Comparison of ENCODE assay signal across 30 mouse cellular contexts in genomic region chr11:115826487-115826886, GRCm38 (mm10). TPM values are rescaled to one million over a fixed set of nuclear protein-coding genes. Genes with fewer than 3 reads are reported as not detected.
A peak's percentile ranks its signal among the peaks of the same experiment; 100 is the strongest.
DNase-seq lines count a peak whose midpoint lies in the region; ATAC-seq and TF ChIP-seq lines count a peak whose summit lies in the region.
"Had no signal": no experiment of that assay in that cellular context is flagged by ENCODE, and none has a peak within 500 bp of the region (broad histone marks: within the 10 kb centered on the region; RNA-seq: fewer than 3 reads in every experiment).

No protein-coding gene starts in this region.

- H3K4me2 ChIP-seq in lung, embryonic 14.5 days = peak overlapping the region; percentile 11; the same call in 1 of the 2 replicates
- peak overlapping the region; percentile 91 for H3K4me2 ChIP-seq in intestine, embryonic 15.5 days (replicated peaks)
- H3K4me2 ChIP-seq in stomach, postnatal 0 days (replicated peaks; ENCODE audit: low read depth) = peak overlapping the region; percentile 81; the same call in 1 of the 2 replicates
- H3K4me2 ChIP-seq: hindbrain, embryonic 12.5 days; kidney, embryonic 15.5 days; liver, embryonic 13.5 days; midbrain, embryonic 15.5 days; neural tube, embryonic 15.5 days had no signal

- intact Hi-C loops in left cerebral cortex, postnatal 10 days (cut with DNase I) = no loop called here

- TF ChIP-seq CTCF in lung, embryonic 14.5 days (IDR thresholded peaks at IDR 0.05; ENCODE audit: low read depth) = no peak
- TF ChIP-seq CTCF in ES-Bruce4 (IDR thresholded peaks at IDR 0.05; ENCODE audit: low read depth, low read length) = no peak
- no peak for TF ChIP-seq CTCF in stomach, postnatal 0 days (IDR thresholded peaks at IDR 0.05; ENCODE audit: low read depth)

- DNase-seq in lung, embryonic 14.5 days = no peak
- DNase-seq in lung, adult 18-20 months = no peak
- DNase-seq in stomach, postnatal 0 days (ENCODE audit: low spot score) = no peak
- no peak for DNase-seq in left cerebral cortex, postnatal 10 days (ENCODE audit: extremely low spot score in 1 of 2, low spot score in 2 of 2)
- no peak for DNase-seq in layer of hippocampus, adult 9-11 months
- DNase-seq: adrenal gland, postnatal 25 days; cerebellum, adult 18-20 months; cerebellum, postnatal 25 days; gastrocnemius, postnatal 14 days; heart, postnatal 36 days; kidney, adult 18-20 months; kidney, postnatal 36 days; left cerebral cortex, postnatal 4 days; liver, embryonic 13.5 days; lung, postnatal 14 days; retina, postnatal 1 day; right cerebral cortex, postnatal 14 days; thymus, adult 2 months; thymus, postnatal 36 days had no signal

- peaks cover 12% of the 10 kb centered on the region; the same call in 1 of the 2 replicates for H3K4me1 ChIP-seq in lung, embryonic 14.5 days (ENCODE audit: insufficient read depth)
- H3K4me1 ChIP-seq in ES-Bruce4 (ENCODE audit: control insufficient read depth, insufficient read depth, low read length) = peaks cover 9% of the 10 kb centered on the region
- H3K4me1 ChIP-seq in intestine, embryonic 15.5 days (replicated peaks) = peaks cover 38% of the 10 kb centered on the region
- peaks cover 10% of the 10 kb centered on the region for H3K4me1 ChIP-seq in stomach, postnatal 0 days (replicated peaks; ENCODE audit: control insufficient read depth, insufficient read depth)

- 48% methylated on average over 5 of the region's 5 CpGs for WGBS in lung, embryonic 14.5 days
- WGBS in intestine, embryonic 15.5 days = 58% methylated on average over 5 of the region's 5 CpGs
- WGBS in stomach, postnatal 0 days = 63% methylated on average over 5 of the region's 5 CpGs

- peaks cover 7% of the 10 kb centered on the region; the same call in 1 of the 2 replicates for H3K27me3 ChIP-seq in lung, embryonic 14.5 days (ENCODE audit: insufficient read depth, low read length)
- no peaks in the 10 kb centered on the region for H3K27me3 ChIP-seq in ES-Bruce4 (ENCODE audit: control insufficient read depth, insufficient read depth, low read length, poor library complexity, severe bottlenecking)
- no peaks in the 10 kb centered on the region for H3K27me3 ChIP-seq in intestine, embryonic 15.5 days (replicated peaks)
- H3K27me3 ChIP-seq in stomach, postnatal 0 days (ENCODE audit: control insufficient read depth, insufficient read depth, low read length) = no peaks in the 10 kb centered on the region
- H3K27me3 ChIP-seq: liver, embryonic 13.5 days had no signal

- no peak overlapping the region for H3K4me3 ChIP-seq in lung, embryonic 14.5 days (ENCODE audit: low read depth, low read length)
- no peak overlapping the region for H3K4me3 ChIP-seq in ES-Bruce4 (ENCODE audit: low read depth, low read length)
- 0 out of 2 replicates have a peak overlapping the region, but pooled peaks have one; percentile 4 for H3K4me3 ChIP-seq in intestine, embryonic 15.5 days (replicated peaks)
- H3K4me3 ChIP-seq in stomach, postnatal 0 days (ENCODE audit: low read depth, low read length) = no peak overlapping the region
- H3K4me3 ChIP-seq: hindbrain, embryonic 12.5 days; kidney, embryonic 15.5 days; layer of hippocampus, adult 2 months; liver, embryonic 13.5 days; midbrain, embryonic 10.5 days; midbrain, embryonic 15.5 days; neural tube, embryonic 15.5 days had no signal

- no peak overlapping the region for H3K27ac ChIP-seq in lung, embryonic 14.5 days (ENCODE audit: low read depth)
- peak overlapping the region; percentile 15; the same call in 1 of the 2 replicates for H3K27ac ChIP-seq in ES-Bruce4 (ENCODE audit: insufficient read depth, low read length)
- H3K27ac ChIP-seq in intestine, embryonic 15.5 days = no peak overlapping the region
- no peak overlapping the region; the same call in 1 of the 2 replicates for H3K27ac ChIP-seq in stomach, postnatal 0 days (replicated peaks)
- H3K27ac ChIP-seq: hindbrain, embryonic 12.5 days; hindbrain, postnatal 0 days; kidney, embryonic 15.5 days; layer of hippocampus, adult 2 months; liver, embryonic 13.5 days; midbrain, embryonic 10.5 days; midbrain, embryonic 15.5 days; neural tube, embryonic 15.5 days had no signal

- no peak overlapping the region for H3K9ac ChIP-seq in lung, embryonic 14.5 days
- H3K9ac ChIP-seq in ES-Bruce4 (ENCODE audit: low read depth, poor library complexity, severe bottlenecking) = no peak overlapping the region
- H3K9ac ChIP-seq in intestine, embryonic 15.5 days = no peak overlapping the region; the same call in 1 of the 2 replicates
- no peak overlapping the region for H3K9ac ChIP-seq in stomach, postnatal 0 days (ENCODE audit: low read length)
- H3K9ac ChIP-seq: hindbrain, embryonic 12.5 days; kidney, embryonic 15.5 days; liver, embryonic 13.5 days; midbrain, embryonic 15.5 days; neural tube, embryonic 15.5 days had no signal

- no peak for ATAC-seq in lung, embryonic 14.5 days (ENCODE audit: insufficient read depth)
- no peak for ATAC-seq in intestine, embryonic 15.5 days
- no peak for ATAC-seq in stomach, postnatal 0 days (ENCODE audit: low FRiP score, low TSS enrichment)
- ATAC-seq: CD4-positive, CD25-positive, alpha-beta regulatory T cell, adult 4 months; forebrain, embryonic 14.5 days; hindbrain, postnatal 0 days; midbrain, embryonic 15.5 days had no signal

- H3K9me3 ChIP-seq in lung, embryonic 14.5 days (ENCODE audit: low read depth, low read length) = no peaks in the 10 kb centered on the region
- H3K9me3 ChIP-seq in ES-Bruce4 (replicated peaks; ENCODE audit: control insufficient read depth, insufficient read depth, low read length, poor library complexity, severe bottlenecking) = no peaks in the 10 kb centered on the region
- no peaks in the 10 kb centered on the region for H3K9me3 ChIP-seq in intestine, embryonic 15.5 days
- no peaks in the 10 kb centered on the region for H3K9me3 ChIP-seq in stomach, postnatal 0 days (ENCODE audit: control insufficient read depth, low read length)
- H3K9me3 ChIP-seq: hindbrain, embryonic 12.5 days; kidney, embryonic 15.5 days; liver, embryonic 13.5 days; midbrain, embryonic 10.5 days; midbrain, embryonic 15.5 days; neural tube, embryonic 15.5 days had no signal

- no peak for TF ChIP-seq EP300 in ES-Bruce4 (IDR thresholded peaks at IDR 0.05; ENCODE audit: insufficient read depth, low read depth, low read length)
- TF ChIP-seq EP300 in stomach, postnatal 0 days (optimal IDR thresholded peaks at IDR 0.05) = no peak

- H3K36me3 ChIP-seq in lung, embryonic 14.5 days (ENCODE audit: insufficient read depth) = peaks cover 14% of the 10 kb centered on the region
- no peaks in the 10 kb centered on the region for H3K36me3 ChIP-seq in ES-Bruce4 (ENCODE audit: control insufficient read depth, insufficient read depth, low read length, poor library complexity, severe bottlenecking)
- H3K36me3 ChIP-seq in intestine, embryonic 15.5 days = no peaks in the 10 kb centered on the region
- no peaks in the 10 kb centered on the region for H3K36me3 ChIP-seq in stomach, postnatal 0 days (ENCODE audit: control insufficient read depth, insufficient read depth, low read length)

- TF ChIP-seq POLR2A in ES-Bruce4 (IDR thresholded peaks at IDR 0.05; ENCODE audit: insufficient read depth, low read length) = no peak

RNA-seq across cellular contexts. Expression of gene Llgl2, which starts 2.6 kb away (rescaled TPM):
- 28.8 and 31.9 TPM in 2 replicates for polyA plus RNA-seq in lung, embryonic 14.5 days (2014; fragmentation: Nextera tagmentation; extraction: Ambion mirVana)
- polyA plus RNA-seq in ES-Bruce4 (2011; ENCODE audit: insufficient read depth, insufficient read length, low read depth, missing spikeins) = 92.1 and 99.1 TPM in 2 replicates
- 77.2 and 80.6 TPM in 2 replicates for polyA plus RNA-seq in intestine, embryonic 15.5 days (2015; fragmentation: Nextera tagmentation; extraction: Ambion mirVana)
- 58.4 and 63.5 TPM in 2 replicates for polyA plus RNA-seq in stomach, postnatal 0 days (2015; fragmentation: Nextera tagmentation; extraction: Ambion mirVana)
- 1 to 10 TPM in 1 of 2 experiments, under 1 TPM in 1; 0.63 to 1.6 TPM for total RNA-seq in left cerebral cortex, postnatal 10 days (2021)

RNA-seq across cellular contexts. Expression of gene Tsen54, which starts 12.0 kb away (rescaled TPM):
- 31.5 and 35.0 TPM in 2 replicates for polyA plus RNA-seq in lung, embryonic 14.5 days (2014; fragmentation: Nextera tagmentation; extraction: Ambion mirVana)
- polyA plus RNA-seq in ES-Bruce4 (2011; ENCODE audit: insufficient read depth, insufficient read length, low read depth, missing spikeins) = 26.9 and 30.2 TPM in 2 replicates
- polyA plus RNA-seq in intestine, embryonic 15.5 days (2015; fragmentation: Nextera tagmentation; extraction: Ambion mirVana) = 31.3 and 34.9 TPM in 2 replicates
- 18.8 and 20.1 TPM in 2 replicates for polyA plus RNA-seq in stomach, postnatal 0 days (2015; fragmentation: Nextera tagmentation; extraction: Ambion mirVana)
- total RNA-seq in left cerebral cortex, postnatal 10 days (2021) = 10 to 100 TPM; 13.9 to 14.2 TPM

RNA-seq across cellular contexts. Expression of gene Caskin2, which starts 13.0 kb away (rescaled TPM):
- 21.0 and 23.0 TPM in 2 replicates for polyA plus RNA-seq in lung, embryonic 14.5 days (2014; fragmentation: Nextera tagmentation; extraction: Ambion mirVana)
- polyA plus RNA-seq in ES-Bruce4 (2011; ENCODE audit: insufficient read depth, insufficient read length, low read depth, missing spikeins) = 10.5 and 12.1 TPM in 2 replicates
- 12.0 and 12.1 TPM in 2 replicates for polyA plus RNA-seq in intestine, embryonic 15.5 days (2015; fragmentation: Nextera tagmentation; extraction: Ambion mirVana)
- polyA plus RNA-seq in stomach, postnatal 0 days (2015; fragmentation: Nextera tagmentation; extraction: Ambion mirVana) = 6.6 and 8.6 TPM in 2 replicates
- 10 to 100 TPM; 15.7 to 17.7 TPM for total RNA-seq in left cerebral cortex, postnatal 10 days (2021)

RNA-seq across cellular contexts. Expression of gene Myo15b, which starts 31.7 kb away (rescaled TPM):
- 0.12 and 0.28 TPM in 2 replicates for polyA plus RNA-seq in lung, embryonic 14.5 days (2014; fragmentation: Nextera tagmentation; extraction: Ambion mirVana)
- 1.6 and 4.2 TPM in 2 replicates for polyA plus RNA-seq in ES-Bruce4 (2011; ENCODE audit: insufficient read depth, insufficient read length, low read depth, missing spikeins)
- polyA plus RNA-seq in intestine, embryonic 15.5 days (2015; fragmentation: Nextera tagmentation; extraction: Ambion mirVana) = 95.2 and 111 TPM in 2 replicates
- polyA plus RNA-seq in stomach, postnatal 0 days (2015; fragmentation: Nextera tagmentation; extraction: Ambion mirVana) = 16.0 and 18.2 TPM in 2 replicates
- total RNA-seq in left cerebral cortex, postnatal 10 days (2021) = under 1 TPM; 0.17 to 0.93 TPM
- polyA plus RNA-seq: CD4-positive, CD25-positive, alpha-beta regulatory T cell, adult 4 months; forebrain, embryonic 14.5 days had no signal

Comparison
In these comparisons a context has a peak if more than half of its experiments do, and no peak if none do; other contexts are left out.
1. H3K4me2 ChIP-seq: peak in every context shown above with its lines; median percentile 91 in intestine, embryonic 15.5 days; 81 in stomach, postnatal 0 days; 11 in lung, embryonic 14.5 days.